Comparison of ENCODE assay signal across 8 mouse cellular contexts in genomic region chr2:172831133-172831532, GRCm38 (mm10).
DNase-seq lines count a peak whose midpoint lies in the region; ATAC-seq and TF ChIP-seq lines count a peak whose summit lies in the region.

No protein-coding gene starts in this region.

- CTCF ChIA-PET in Patski (lab: Charles Lee): interaction anchor here (0.8 to 4.8 kb wide), 7 partner anchors 8 to 258 kb away, joined by 3 to 26 read pairs (median 3); partner anchors contain the start of gene Rae1

- H3K4me1 ChIP-seq in hindbrain, embryonic 13.5 days (replicated peaks): 0 out of 2 replicates have a peak, but pooled peaks cover 7% of the 10 kb centered on the region

- WGBS in hindbrain, embryonic 13.5 days: 23% methylated on average over 3 of the region's 3 CpGs

- no peak overlapping the region for H3K4me2 ChIP-seq in hindbrain, embryonic 13.5 days

- no peak overlapping the region for H3K4me3 ChIP-seq in hindbrain, embryonic 13.5 days

- no peaks in the 10 kb centered on the region for H3K36me3 ChIP-seq in hindbrain, embryonic 13.5 days

- TF ChIP-seq CTCF in Patski (IDR thresholded peaks at IDR 0.05): peak; percentile 89

- DNase-seq in Patski (ENCODE audit: low read depth, low spot score): no peak
- DNase-seq in cerebellum, postnatal 14 days: peak; percentile 94 to 97
- DNase-seq in frontal cortex, postnatal 25 days (ENCODE audit: low spot score in 2 of 2): peak; percentile 85 to 91
- peak; percentile 92 to 95 for DNase-seq in layer of hippocampus, postnatal 10 days (ENCODE audit: low spot score in 2 of 2)
- peak; percentile 95 for DNase-seq in lung, postnatal 14 days
- DNase-seq in retina, embryonic 14.5 days (ENCODE audit: low spot score): peak; percentile 92
- peak; percentile 84 to 88 for DNase-seq in thymus, postnatal 36 days

- in situ Hi-C loops in Patski (cut with MboI; ENCODE audit: low pct_unique_long_range_greater_than_20kb): loop anchor here (5.0 kb wide), 2 partner anchors 166 to 261 kb away; no protein-coding TSS in a partner anchor

- no peak overlapping the region for H3K9ac ChIP-seq in hindbrain, embryonic 13.5 days

- no peaks in the 10 kb centered on the region for H3K9me3 ChIP-seq in hindbrain, embryonic 13.5 days

- POLR2A ChIA-PET in Patski (lab: Charles Lee): no interaction called here

- H3K27ac ChIP-seq in hindbrain, embryonic 13.5 days: no peak overlapping the region

- peak; percentile 58 for ATAC-seq in Patski
- peak; percentile 55 for ATAC-seq in hindbrain, embryonic 13.5 days (ENCODE audit: low FRiP score)

- H3K27me3 ChIP-seq in Patski: no peaks in the 10 kb centered on the region
- peaks cover 29% of the 10 kb centered on the region for H3K27me3 ChIP-seq in hindbrain, embryonic 13.5 days
